Mouse (Mus musculus) Patski (cell line): Measurements from ENCODE around the gene Hils1. TPM values are rescaled to one million over a fixed set of nuclear protein-coding genes. Genes with fewer than 3 reads are reported as not detected.

Experiments used
- ATAC-seq: fragments of 100-300 bp; one replicate; pipeline ENCODE4 v1.8.0; 2021
- CTCF ChIA-PET: fragments of 350-600 bp; sonication (Branson Sonifier 250); formaldehyde crosslinking; loops from one replicate; lab custom pipeline; 2022; ENCODE audit warnings: inconsistent platforms; lab: Charles Lee
- POLR2A ChIA-PET: fragments of 350-600 bp; sonication (Branson Sonifier 250); formaldehyde crosslinking; loops from one replicate; lab custom pipeline; 2022; ENCODE audit warnings: antibody characterized with exemption, inconsistent platforms; lab: Charles Lee
- DNase-seq: peaks from one replicate; pipeline ENCODE4 v3.0.0-alpha.2; 2011; ENCODE audit warnings: low read depth, low spot score
- H3K27me3 ChIP-seq: fragments of 371-371 bp; one replicate; pipeline ENCODE4 v1.5.1; 2021
- CTCF ChIP-seq: fragments of 100-300 bp; IDR thresholded peaks from one replicate; pipeline ENCODE4 v1.5.1; 2021
- in situ Hi-C: fragments of 300-500 bp; cut with MboI; formaldehyde crosslinking; loops from 3 replicates; pipeline ENCODE4 v1.11.1; 2018; ENCODE audit warnings: low pct_unique_long_range_greater_than_20kb, mixed read lengths
- polyA plus RNA-seq: library from polyadenylated mRNA; unstranded; gene quantifications from one replicate; pipeline ENCODE4 v1.2.3, GENCODE M21; 2021

The Hils1 gene
- polyA plus RNA-seq, 1 experiment from 2014 or later = not detected

GRCm38 (mm10) chr11:95015484-95015883, 48.1 kb downstream of the Hils1 start:
- CTCF ChIA-PET = interaction anchor here (0.9 kb wide), 1 partner anchor 9 kb away, joined by 3 read pairs; no protein-coding TSS in a partner anchor
- ATAC-seq = no peak
- no peak for DNase-seq
- no peak for TF ChIP-seq CTCF
- POLR2A ChIA-PET = interaction anchor here (0.6 kb wide), 1 partner anchor 1102 kb away, joined by 5 read pairs; no protein-coding TSS in a partner anchor
- H3K27me3 ChIP-seq = no peaks in the 10 kb centered on the region
- in situ Hi-C loops = no loop called here

Other genes with a start within 250 kb of the Hils1 start
- gene Cdc34b, start 225.8 kb upstream of the Hils1 start, polyA plus RNA-seq = 2.2 TPM
- not detected for gene Tmem92, start 184.9 kb upstream of the Hils1 start, polyA plus RNA-seq
- 2.2 TPM for gene Col1a1, start 31.4 kb upstream of the Hils1 start, polyA plus RNA-seq
- gene Sgca, start 8.7 kb downstream of the Hils1 start, polyA plus RNA-seq = 0.47 TPM
- gene Ppp1r9b, start 23.4 kb downstream of the Hils1 start, polyA plus RNA-seq = 70.2 TPM
- 32.3 TPM for gene Samd14, start 42.3 kb downstream of the Hils1 start, polyA plus RNA-seq
- 61.5 TPM for gene Pdk2, start 73.8 kb downstream of the Hils1 start, polyA plus RNA-seq
- gene Itga3, start 109.2 kb downstream of the Hils1 start, polyA plus RNA-seq = 355 TPM
- gene Dlx3, start 152.5 kb downstream of the Hils1 start, polyA plus RNA-seq = not detected
- 1.3 TPM for gene Dlx4, start 178.7 kb downstream of the Hils1 start, polyA plus RNA-seq